Mouse (Mus musculus) erythroid progenitor cell, adult 5-6 weeks (primary cell): ENCODE results near the gene Dnah11. TPM values are rescaled to one million over a fixed set of nuclear protein-coding genes. Genes with fewer than 3 reads are reported as not detected.

Experiments used
- ATAC-seq: replicated peaks from 2 replicates; pipeline ENCODE4 v1.8.0; 2016; ENCODE audit warnings: moderate number of reproducible peaks, mild to moderate bottlenecking, moderate TSS enrichment, inconsistent platforms; ENCODE audit not compliant: poor library complexity, low FRiP score, severe bottlenecking
- total RNA-seq, 2 experiments: library from RNA; stranded (forward) in 1 of 2; stranded (reverse) in 1 of 2; fragments of 150-400 nt in 1 of 2; fragments of 186-747, 209-891 nt in 1 of 2; gene quantifications; 2 replicates each; pipeline versions ENCODE4 v1.2.3 to v1.2.4; 2015 to 2017; ENCODE audit warnings: low replicate concordance in 2 of 2

Gene Dnah11
- total RNA-seq, 2 experiments from 2014 or later = not detected

DNA sequence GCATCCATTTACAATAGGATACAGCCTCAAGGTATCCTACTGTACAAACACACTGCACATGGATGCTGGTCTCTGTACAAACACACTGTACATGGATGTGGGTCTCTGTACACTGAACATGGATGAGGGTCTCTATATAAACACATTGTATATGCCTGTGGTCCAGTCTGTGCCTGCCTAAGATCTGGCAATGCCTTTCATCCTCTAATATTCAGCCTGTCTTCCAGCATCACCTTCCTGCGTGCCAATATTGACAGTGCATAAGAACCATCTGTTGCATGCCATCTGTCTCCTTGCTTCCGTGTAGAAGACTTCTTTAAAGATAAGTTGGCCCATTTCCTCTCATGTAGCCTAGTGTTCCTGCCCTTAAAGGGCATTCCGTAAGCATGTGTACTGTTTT is 100.6 kb downstream of the Dnah11 start:
- ATAC-seq = no peak

DNA sequence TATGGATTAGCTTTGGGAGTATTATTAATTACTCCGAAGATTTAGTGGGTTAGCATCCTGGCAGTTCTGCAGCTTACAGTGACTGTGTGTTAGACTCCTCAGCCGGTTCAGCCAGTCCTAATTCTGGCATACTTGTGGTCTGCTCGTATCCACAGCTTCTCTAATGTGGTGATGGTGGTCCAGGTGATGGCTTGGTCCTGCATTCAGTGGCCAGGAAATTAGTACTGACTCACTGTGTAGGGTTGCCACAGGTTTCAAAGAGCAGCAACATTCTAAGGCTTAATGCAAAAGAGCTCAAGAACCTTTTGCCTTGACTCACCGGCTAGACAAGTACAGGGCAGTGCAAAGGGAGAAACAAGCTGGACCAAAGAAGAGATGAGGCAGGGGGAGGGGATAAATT is 103.9 kb downstream of the Dnah11 start:
- ATAC-seq = no peak

DNA sequence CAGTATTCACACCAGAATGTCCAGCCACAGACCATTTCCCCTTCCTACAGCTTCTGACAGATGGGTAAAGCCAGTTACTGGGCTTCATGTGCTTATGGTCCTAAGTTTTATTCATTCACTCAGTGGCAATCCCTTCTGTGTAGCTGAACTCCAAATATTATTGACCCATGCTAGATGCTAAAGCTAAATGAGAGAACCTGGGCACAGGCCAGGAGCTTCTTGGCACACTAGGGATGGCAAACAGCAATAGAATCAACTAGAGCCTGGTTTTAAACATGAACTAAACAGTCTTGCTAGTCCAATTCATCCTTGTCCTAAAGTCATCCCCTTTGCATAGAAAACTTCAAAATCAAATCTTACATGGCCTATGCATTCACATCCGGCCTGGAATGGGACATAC is 113.6 kb downstream of the Dnah11 start:
- ATAC-seq = no peak

DNA sequence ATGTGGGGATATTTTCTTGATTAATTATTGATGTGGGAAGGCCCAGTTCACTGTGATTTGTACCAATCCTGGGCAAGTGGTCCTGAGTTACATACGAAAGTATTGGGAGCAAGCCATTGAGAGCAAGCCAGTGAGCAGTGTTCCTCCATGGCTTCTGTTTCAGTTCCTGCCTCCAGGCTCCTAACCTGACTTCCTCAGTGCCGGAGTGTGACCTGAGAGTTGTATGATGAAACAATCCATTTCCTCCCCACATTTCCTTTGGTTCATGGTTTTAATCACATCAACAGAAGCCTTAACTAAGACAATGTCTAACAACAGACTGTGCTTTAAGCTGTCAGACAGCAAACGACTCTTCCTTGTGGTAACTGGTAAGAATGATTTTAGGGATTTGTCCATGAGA is 114.0 kb downstream of the Dnah11 start:
- ATAC-seq = no peak

DNA sequence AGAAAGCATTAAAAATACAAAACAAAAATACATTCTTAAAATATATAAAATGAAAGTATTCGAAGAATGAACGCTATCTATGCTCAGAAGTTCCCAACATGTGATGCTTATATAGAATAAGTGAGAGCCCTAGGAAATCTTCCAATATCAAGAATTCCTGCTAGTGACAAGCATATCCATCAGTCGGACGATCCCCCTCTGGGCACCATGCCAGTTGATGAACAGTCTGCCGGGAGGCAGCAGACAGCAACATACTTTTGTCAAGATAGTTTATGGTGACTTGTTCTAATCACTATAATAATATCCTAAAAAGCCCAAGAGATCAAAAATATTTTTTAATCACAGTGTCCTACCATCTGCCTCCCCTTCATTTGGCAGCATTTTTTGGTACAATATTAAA is 114.7 kb downstream of the Dnah11 start:
- no peak for ATAC-seq

DNA sequence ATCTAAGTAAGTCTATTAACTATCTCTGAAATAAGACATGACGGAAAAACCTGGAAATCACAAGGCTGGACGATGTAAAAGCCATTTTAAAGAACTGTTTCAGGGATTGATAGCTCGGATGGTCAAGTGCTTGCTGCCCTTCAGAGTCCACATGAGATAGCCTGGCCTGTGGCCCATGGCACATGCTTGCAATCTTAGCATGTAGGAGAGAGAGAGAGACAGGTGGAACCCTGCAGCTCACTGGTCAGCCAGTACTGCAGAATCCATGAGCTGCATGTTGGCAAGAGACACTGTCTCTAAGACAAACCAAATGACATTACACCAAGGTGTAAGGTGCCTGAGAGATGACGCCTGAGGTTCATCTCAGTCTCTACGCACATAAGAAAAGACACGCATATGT is 118.4 kb downstream of the Dnah11 start:
- no peak for ATAC-seq

DNA sequence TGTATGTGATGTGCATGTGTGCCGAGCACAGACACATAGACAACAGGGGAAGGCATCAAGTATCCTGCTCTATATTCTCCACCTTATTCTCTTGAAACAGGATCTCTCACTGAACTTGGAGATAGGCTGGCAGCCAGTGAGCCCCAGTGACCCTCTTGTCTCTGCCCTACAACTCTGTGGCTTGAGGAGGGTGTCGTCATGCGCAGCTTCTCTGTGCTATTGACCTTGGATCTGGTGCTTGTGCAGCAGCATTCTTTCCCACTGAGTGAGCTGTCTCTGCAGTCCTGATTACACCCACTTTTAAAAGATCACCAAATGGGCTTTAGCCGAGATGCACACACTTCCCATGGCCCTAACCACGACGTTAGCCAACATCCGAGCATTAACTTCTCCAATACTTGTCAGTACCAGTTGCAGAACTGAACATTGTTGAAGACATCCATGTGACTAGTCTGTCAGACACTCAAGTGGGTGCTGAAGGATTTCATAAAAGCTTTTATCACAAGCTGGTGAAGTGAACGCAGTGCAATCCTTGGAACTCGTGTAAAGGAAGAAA is 120.3 kb downstream of the Dnah11 start:
- no peak for ATAC-seq

DNA sequence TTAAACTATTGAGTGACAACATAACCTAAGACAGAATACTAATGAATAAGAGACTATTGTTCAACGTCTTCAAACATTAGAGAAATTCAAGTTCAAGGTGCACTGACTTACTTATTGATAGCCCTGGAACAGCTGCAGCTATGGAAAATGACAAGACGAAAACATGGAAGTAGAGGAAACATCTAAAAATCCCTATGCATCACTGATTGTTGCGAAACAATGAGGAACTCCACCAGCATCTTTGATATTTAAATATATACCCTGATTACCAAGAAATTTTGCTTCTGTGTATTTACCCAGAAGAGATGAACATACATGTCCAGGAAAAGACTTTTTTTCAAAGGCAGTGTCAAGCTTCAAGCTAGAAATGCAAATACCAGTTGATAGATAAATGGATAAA is 122.0 kb downstream of the Dnah11 start:
- ATAC-seq = no peak

DNA sequence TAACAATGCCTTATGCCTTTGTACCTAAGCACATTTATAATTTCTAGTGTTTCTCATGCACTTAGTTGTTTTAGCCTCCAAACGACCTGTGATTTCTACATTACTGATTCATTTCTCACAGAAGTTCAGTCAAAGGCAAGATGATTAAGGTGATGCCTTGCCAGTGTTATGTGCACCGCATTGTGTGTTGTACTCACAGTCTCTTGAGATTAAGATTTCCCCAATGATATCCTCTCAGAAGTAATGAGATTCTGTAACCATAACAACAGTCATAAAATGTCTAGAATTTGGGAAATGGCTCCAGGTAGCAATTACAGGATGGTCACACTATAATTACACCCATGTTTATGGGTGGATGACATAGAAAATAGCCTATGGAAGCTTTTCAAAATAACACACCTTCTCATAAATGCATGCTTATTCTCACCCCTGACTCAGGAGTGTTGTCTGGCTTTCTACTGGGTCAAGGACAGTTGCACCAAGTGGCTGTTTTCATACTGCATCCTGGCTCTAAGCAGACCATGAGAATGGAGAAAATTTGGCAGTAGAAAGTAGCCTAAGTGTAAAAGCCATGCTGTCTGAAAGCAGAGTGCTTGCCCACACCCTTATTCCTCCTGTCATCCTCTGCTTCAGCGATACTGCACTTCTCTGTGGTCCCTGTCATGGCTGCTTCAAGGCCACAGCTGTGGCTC is 126.5 kb downstream of the Dnah11 start:
- no peak for ATAC-seq

DNA sequence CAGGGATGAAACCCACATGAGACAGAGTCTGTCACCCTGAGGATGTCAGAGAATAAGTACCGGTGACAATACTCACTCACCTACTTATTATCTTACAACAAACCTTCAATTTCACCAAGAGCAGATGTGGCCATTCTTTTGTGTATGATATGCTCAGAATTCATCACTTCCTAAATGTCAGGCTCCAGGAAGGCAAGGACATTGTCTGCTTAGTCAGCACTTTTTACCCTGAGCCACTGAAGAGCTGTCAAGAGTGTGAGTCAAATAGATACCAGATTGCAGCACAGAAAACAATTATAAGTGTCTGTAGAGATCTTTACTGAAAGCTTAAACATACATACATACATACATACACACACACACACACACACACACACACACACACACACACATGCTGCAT is 127.2 kb downstream of the Dnah11 start:
- no peak for ATAC-seq

DNA sequence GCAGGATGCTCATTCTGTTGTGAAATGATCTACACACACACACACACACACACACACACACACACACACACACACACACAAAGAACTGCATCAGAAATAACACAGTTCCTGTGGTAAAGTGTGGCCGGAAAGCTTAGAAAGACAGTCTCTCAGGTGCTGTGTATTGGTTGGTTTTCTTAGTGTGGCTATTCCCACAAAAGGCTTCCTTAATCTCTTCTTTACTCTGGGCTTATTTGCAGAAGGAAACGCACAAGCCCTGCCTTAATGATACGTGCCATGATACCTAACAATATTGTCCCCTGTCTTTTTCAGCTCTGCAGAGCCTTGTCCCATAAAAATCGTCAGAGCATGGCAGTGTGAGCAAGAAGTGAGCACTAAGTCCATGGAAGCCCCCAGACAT is 130.1 kb downstream of the Dnah11 start:
- no peak for ATAC-seq

DNA sequence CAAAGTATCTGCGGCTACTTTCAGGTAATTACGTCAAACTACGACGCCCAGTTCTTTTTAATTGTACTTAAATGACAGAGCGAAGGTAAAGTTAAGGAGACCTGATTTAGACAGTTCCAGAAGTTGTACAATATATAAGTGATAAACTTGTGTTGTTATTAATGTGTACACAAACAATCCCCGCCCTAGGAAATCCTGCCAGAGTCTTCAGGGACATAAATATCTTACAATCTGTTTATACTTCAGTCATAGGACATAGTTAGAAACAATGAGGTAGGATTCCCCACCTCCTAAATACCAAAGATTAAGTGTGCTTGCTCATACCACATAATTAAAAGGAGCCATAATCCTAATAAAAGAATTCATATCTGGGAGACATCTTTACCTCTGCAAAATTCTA is 136.5 kb downstream of the Dnah11 start:
- no peak for ATAC-seq

DNA sequence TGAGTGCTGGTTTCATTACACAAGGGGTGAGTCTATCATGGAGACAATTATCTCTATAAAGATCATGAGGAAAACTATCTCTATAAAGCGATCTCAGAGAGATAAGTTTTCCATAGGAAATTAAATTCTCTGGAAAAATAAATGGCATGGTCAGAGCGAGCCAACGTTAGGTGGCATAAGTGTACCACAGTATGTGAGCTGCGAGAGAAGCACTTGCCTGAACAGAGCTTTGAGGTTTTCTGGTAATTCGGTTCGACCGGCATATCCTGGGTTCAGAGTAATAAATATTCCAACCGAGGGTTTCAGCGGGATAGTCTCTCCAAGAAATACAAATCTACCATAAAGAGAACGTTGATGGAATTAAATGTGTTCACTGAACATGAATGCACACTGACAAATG is 142.0 kb downstream of the Dnah11 start:
- ATAC-seq = no peak

DNA sequence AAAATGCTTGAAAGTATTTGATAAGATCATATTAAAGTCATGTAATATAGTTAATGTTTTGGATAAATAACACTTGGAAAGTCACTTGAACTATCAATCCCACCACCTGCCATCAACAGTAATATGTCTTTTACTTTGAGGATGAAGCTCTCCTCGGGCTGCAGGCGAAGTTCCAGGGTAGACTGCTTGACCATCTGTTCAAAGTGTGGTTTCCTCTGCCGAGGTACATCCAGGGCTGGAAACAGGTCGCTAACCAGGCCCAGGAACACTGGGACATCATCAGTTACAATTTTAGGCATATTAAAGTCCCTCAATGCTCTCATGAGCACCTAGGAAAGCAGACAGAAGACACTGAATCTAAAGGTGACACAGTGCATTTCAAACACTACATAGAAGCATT is 153.5 kb downstream of the Dnah11 start:
- ATAC-seq = no peak

DNA sequence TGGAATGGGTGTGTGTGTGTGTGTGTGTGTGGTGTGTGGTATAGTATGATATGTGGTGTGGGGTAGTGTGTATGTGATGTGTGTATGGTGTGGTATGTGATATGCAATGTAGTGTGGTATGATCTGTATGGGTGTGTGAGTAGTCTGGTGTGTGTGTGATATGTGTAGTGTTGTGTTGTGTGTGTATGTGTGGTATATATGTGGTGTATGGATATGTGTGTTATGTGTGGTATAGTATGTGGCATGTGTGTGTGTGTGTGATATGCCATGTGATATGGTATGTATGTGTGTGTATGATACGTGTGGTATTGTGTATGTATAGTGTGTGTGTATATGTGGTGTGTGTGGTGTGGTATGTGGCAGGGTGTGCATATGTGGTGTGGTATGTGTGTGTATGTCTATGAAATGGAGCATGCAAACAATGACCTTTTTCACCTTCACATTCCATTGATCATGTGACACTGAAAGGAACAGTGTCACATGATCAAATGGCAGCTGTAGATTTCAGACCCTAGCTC is 155.7 kb downstream of the Dnah11 start:
- ATAC-seq = no peak

DNA sequence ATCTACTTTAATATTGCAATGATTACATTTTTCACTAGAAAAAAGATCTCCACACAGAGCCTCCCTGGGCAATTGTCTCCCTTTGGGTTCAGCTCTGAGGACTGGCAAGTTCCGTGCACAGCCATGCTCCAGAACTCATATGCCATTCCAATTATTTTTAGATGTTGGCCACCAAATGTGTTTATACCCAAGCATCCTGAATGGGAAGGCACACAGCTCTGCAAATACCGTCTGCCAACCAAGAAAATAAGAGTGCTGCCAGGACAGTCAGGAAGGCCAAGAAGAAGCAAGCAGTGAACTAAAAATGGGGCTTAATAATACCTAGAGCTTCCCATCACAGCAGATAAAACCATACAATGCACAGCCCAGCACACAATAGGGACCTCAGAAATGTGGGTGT is 156.6 kb downstream of the Dnah11 start:
- ATAC-seq = no peak

DNA sequence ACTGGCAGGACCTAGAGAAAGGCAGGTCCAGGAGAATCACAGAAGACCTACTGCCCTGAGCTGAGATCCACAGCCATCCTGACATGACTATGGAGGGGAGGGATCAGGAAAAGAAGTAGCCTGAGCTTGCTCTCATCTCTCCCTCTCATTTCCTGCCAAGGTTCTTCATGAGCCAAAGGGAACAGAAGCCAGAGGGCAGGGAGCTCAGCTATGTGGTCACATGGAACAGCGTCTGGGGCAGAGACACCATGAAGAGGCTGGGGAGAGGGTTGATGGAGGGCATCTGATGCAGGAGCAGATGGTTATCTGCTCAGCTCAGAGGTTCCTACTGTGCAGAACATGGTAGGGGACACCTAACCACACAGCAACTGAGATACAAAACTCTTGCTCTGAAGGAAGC is 163.9 kb downstream of the Dnah11 start:
- ATAC-seq = no peak

DNA sequence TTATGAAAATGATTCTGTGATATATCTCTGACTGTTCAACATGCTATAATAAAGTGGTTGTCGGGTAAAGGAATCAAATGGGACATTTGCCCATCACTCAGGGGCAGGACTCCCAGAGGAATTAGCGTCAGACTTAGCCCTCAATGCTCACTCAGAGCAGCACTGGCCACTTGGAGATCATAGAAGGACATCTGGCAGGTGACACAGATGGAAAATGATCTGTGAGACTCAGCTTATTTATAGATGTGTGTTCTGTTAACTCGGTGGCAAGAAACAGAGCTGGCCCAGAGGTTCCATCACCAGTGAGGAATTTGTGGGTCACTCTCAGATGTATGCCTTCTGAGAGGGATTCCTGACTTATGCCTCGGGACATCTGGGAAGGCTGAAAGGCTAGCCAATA is 173.1 kb downstream of the Dnah11 start:
- no peak for ATAC-seq

DNA sequence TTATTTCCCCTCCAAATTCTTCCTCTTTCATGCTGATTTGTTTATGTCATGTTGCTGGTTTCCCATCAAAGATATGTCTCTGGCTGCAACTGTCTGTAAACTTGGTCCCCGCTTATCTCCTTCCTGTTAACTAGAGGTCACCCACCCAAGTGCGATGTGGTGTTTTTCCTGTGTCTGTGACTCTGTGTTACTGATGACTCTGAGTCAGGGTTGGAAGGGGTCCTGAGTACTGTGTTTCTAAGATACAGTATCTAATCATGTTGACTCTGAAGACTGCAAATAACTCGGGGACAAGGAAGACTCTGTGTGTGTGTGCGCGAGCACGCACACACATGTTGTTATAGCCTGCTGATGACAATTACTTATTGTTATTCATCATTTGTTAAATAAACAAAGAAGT is 179.9 kb downstream of the Dnah11 start:
- no peak for ATAC-seq

DNA sequence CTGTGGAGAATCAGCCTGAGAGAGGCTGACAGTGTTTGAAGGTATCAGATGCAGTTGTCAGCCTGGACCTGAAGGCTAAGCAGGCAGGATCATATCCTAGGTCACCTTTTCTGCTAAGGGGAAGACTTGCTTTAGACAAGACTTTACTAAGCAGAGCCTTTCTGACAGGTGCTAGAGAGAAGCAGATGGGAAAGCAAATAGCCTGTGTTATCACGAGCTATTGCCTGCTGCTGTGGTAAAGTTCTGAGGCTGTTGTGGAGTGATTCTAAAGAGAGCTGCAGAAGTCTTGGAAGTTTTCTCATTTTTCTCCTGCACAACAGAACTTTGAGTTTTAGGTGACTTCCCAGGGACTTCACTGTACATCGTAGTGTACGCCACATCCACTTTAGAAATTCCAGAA is 185.0 kb downstream of the Dnah11 start:
- ATAC-seq = no peak

DNA sequence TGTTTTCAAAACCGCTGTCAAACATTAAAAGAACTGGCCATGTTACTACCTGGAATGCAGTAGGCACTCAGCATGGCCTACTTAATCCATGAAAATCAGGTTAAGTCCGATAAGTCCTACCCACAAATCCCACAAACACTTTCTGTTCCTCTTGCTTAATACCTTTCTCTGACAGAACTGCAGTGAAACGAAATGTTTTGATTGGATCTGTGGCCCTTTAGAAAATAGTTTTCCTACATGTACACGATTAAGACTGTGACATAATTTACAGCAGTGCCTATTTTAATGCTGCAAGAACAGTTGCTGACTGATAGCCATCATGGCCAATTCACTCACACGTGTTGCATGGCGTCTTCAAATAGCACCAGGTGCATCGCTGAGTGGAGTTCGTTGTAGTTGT is 186.9 kb downstream of the Dnah11 start:
- ATAC-seq = no peak

DNA sequence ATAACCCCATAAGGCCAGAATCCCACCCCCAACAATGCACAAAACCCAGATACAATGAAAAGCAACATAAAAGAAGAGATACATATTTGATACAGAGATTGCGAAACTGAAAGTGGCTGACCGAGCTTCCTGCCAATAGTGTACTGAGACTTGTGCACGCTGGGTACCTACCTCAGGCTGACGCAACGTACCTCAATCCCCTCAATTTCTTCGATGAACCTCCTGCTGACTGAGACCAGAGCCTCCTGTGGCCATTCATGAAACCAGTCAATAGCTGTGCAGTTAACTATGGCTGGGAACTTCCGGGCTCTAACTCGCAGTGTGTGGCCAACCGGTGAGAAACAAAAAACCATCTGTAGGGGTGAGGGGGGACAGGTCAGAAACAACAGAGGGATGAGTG is 203.9 kb downstream of the Dnah11 start:
- no peak for ATAC-seq
